Mouse (Mus musculus) thymus, postnatal 10 days (tissue): ENCODE results near the gene Gm45062.

ENCODE experiments used
- DNase-seq, 2 experiments: peaks; one replicate each; pipeline ENCODE4 v3.0.0; 2021; ENCODE audit warnings: low spot score in 2 of 2

The Gm45062 gene

GRCm38 (mm10) chr6:8619582-8620350 is 360.5 kb downstream of the Gm45062 start:
- no peak for DNase-seq

- DNase-seq = no peak
Measured at GRCm38 (mm10) chr6:8623045-8623444, 363.8 kb downstream of the Gm45062 start.

GRCm38 (mm10) chr6:8628226-8628625 is 369.0 kb downstream of the Gm45062 start:
- DNase-seq = no peak

- DNase-seq = no peak
Measured at GRCm38 (mm10) chr6:8628715-8629267, 369.5 kb downstream of the Gm45062 start.

GRCm38 (mm10) chr6:8630531-8630930 is 371.3 kb downstream of the Gm45062 start:
- no peak for DNase-seq

GRCm38 (mm10) chr6:8631362-8631761 is 372.1 kb downstream of the Gm45062 start:
- DNase-seq = no peak

GRCm38 (mm10) chr6:8631986-8632632 is 372.9 kb downstream of the Gm45062 start:
- no peak for DNase-seq

- no peak for DNase-seq
Measured at GRCm38 (mm10) chr6:8632701-8633100, 373.5 kb downstream of the Gm45062 start.

GRCm38 (mm10) chr6:8638122-8638521 is 378.9 kb downstream of the Gm45062 start:
- no peak for DNase-seq

GRCm38 (mm10) chr6:8638899-8639298 is 379.6 kb downstream of the Gm45062 start:
- no peak for DNase-seq

- no peak for DNase-seq
Measured at GRCm38 (mm10) chr6:8639526-8639925, 380.3 kb downstream of the Gm45062 start.

GRCm38 (mm10) chr6:8640863-8641262 is 381.6 kb downstream of the Gm45062 start:
- no peak for DNase-seq

- DNase-seq = no peak
Measured at GRCm38 (mm10) chr6:8644703-8645102, 385.5 kb downstream of the Gm45062 start.

- DNase-seq = no peak
Measured at GRCm38 (mm10) chr6:8645708-8646107, 386.5 kb downstream of the Gm45062 start.
